Mouse (Mus musculus) small intestine, adult 2 months (tissue): ENCODE data around the gene Lims1.
"Not testable (repeated sequence)": the region's sequence is repeated elsewhere in the genome, so short reads cannot be mapped to it uniquely, and the experiment has no call there.

Experiments
- CTCF ChIP-seq: fragments of 200-500 bp; IDR thresholded peaks from 2 replicates; pipeline ENCODE4 v1.5.1; 2012; ENCODE audit warnings: low read depth, mild to moderate bottlenecking, control low read depth, inconsistent platforms, low read length, moderate library complexity, mixed read lengths; ENCODE audit not compliant: insufficient replicate concordance, insufficient read length; ENCODE audit errors: extremely low read depth
- POLR2A ChIP-seq: fragments of 200-500 bp; IDR thresholded peaks from 2 replicates; pipeline ENCODE4 v1.6.1; 2012; ENCODE audit warnings: low read depth, mild to moderate bottlenecking, control low read depth, inconsistent platforms, low read length, moderate library complexity

DNA sequence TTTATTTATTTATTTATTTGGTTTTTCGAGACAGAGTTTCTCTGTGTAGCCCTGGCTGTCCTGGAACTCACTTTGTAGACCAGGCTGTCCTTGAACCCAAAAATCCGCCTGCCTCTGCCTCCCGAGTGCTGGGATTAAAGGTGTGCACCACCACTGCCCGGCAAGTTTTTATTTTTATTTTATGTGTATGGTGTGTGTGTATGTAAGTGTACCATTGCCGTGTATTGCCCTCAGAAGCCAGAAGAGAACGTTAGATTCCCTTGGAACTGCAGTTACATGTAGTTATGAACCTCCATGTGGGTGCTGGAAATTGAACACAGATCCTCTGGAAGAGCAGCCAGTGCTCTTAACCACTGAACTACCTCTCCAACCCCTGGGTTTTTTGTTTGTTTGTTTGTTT is 4.6 kb downstream of the Lims1 start:
- not testable (repeated sequence) for TF ChIP-seq POLR2A, CTCF
